Mouse (Mus musculus): Measurements from ENCODE around the gene Cyp2t4.

Gene Cyp2t4

DNA sequence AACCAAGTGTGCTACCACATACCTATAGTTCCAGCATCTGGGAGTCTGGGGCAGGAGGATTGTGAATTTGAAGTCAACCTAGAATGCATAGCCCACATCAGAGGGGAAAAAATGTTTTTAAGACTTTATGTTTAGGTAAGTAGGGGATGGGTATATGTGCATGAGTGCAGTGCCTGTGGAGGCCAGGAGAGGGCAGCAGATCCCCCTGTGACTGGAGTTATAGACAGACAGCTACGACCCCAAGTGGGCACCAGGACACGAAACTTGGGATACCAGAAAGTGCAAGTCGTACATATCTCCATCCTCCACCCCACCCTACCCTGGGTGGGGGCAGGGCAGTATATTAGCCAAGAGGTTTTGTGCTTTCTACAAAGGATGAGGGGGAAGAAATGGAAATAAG is 31.4 kb downstream of the Cyp2t4 start:
- peak; percentile 62 for DNase-seq (ENCODE audit: low spot score)

- DNase-seq (ENCODE audit: low spot score): no peak
These were observed 32.5 kb downstream of the Cyp2t4 start for GRCm38 (mm10) chr7:27185986-27186385.

DNA sequence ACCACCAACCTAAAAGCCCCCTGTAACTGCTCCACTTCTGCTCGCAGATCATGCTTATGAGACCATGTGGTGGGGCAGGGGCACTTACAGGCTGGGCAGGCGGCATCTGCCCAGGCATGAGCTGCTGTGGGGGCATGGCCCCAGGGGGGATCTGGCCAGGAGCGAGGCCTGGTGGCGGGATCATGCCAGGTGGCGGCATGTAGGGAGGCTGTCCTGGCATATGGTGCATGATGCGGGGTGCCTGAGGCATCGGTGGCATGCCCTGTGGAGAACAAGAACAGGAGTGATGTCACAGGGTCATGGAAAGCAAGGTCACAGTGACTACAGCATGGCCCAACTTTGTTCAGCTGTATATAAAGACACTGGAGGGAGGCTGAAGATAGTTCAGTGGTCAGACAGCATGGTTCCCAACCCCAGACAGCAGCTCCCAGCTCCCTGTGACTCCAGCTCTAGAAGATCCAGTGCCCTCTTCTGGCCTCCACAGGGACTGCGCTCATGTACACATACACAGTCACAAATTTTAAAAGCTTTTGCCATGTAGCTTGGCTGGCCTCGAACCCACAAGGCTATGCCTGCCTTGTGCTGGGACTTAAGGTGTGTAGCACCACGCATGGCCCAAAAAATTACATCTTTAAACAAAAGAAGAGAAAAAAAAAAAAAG is 35.9 kb downstream of the Cyp2t4 start:
- no peak for DNase-seq (ENCODE audit: low spot score)

- DNase-seq (ENCODE audit: low spot score): no peak
These were observed 38.9 kb downstream of the Cyp2t4 start for GRCm38 (mm10) chr7:27192434-27192833.

DNA sequence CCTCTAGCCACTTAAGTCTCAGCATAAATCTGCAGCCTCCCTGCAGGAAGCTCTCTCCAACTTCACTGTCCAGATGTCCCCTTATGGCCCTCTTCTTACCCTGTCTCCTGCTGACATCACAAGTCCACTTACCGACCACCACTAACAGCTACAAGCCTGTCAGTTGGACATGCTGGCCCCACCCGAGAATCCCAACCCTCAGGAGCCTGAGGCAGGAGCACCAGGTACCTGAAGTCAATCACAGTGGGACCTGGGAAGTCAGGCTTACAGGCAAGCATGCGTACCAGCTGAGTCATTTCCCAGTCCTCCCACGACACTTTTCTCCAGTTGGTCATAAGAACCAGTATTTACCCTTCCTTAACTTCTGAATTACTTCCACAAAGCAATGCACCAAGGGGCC is 40.2 kb downstream of the Cyp2t4 start:
- DNase-seq (ENCODE audit: low spot score): no peak

GRCm38 (mm10) chr7:27195681-27196611 is 42.4 kb downstream of the Cyp2t4 start, which contains the start of the genes BC024978 and Snrpa:
TSS of gene BC024978 (plus strand) at chr7:27195781.
TSS of gene Snrpa (minus strand) at chr7:27196271.
- DNase-seq (ENCODE audit: low spot score): peak; percentile 99

DNA sequence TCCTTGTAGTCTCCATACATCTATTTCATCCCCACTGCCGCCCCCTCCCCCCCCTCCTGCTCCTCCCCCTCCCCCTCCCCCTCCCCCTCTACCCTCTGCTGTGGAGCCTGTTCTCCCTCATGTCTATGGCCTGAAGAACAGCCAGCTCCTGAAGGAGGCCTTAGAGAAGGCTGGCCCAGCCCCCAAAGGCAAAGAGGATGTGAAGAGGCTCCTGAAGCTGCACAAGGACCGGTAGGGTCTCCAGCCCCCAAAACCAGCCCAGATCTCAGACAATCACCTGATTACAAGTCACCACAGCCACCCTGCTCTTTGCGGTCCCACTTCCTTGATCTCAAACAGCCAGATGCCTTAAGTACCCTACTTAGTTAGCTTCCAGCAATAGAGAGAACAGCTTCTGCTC is 43.6 kb downstream of the Cyp2t4 start:
- no peak for DNase-seq (ENCODE audit: low spot score)

GRCm38 (mm10) chr7:27197634-27198033 is 44.1 kb downstream of the Cyp2t4 start:
- DNase-seq (ENCODE audit: low spot score): no peak

DNA sequence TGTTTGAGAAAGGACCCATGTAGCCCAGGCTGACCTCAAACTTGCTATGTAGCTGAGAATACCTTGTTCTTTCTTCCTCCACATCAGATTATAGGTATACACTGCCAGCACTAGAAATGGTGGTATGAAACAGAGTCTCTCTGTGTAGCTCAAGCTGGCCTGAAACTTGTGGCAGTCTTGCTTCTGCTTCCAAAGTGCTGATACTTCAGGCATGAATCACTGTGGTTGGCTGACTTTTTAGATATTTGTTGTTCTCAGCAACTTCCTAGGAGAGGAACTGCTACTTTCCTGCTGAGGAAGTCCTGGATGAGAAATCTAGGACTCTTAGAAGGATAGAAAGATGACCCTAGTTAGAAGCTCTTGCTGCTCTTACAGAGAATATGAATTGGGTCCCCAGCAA is 44.8 kb downstream of the Cyp2t4 start:
- DNase-seq (ENCODE audit: low spot score): no peak

GRCm38 (mm10) chr7:27198779-27199178 is 45.3 kb downstream of the Cyp2t4 start:
- no peak for DNase-seq (ENCODE audit: low spot score)

DNA sequence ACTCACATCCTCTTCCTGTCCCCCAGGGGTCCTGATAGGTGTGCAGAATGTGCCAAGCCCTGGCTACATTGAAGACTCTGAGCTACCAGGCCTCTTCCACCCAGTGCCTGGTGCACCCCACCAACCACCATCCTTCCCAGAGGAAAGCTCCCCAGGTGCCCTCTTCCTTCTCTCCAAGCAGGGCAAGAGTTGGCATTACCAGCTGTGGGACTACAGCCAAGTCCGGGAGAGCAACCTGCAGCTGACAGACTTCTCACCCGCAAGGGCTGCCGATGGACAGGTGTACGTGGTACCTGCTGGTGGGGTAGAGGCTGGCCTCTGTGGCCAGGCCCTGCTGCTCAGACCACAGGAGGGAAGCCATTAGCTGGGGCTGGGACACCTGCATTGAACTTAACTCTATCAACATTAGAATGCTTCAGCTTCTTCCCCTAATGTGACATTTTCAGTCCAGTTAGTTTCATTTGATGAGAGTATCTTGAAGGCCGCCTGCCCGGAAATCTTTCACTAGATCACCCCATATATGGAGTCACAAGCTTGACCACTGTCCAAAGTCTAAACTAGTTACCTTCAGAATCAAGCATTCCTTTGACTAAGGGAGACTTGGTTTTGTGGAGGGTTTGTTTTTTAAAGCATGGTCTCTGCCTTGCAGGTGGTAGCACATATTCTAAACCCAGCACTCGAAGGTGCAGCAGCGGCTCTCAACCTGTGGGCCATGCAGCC is 50.4 kb downstream of the Cyp2t4 start:
- no peak for DNase-seq (ENCODE audit: low spot score)
